Mouse (Mus musculus) bone marrow, adult 2 months (tissue): ENCODE results near the gene Gm5105.

ENCODE experiments used
- CTCF ChIP-seq: fragments of 200-500 bp; IDR thresholded peaks from 2 replicates; pipeline ENCODE4 v1.5.1; 2011; ENCODE audit warnings: low read length, control low read depth; ENCODE audit not compliant: control insufficient read depth, insufficient read depth
- POLR2A ChIP-seq: fragments of 200-500 bp; IDR thresholded peaks from 2 replicates; pipeline ENCODE4 v1.6.1; 2011; ENCODE audit warnings: low read depth, mild to moderate bottlenecking, control low read depth, low read length, borderline replicate concordance; ENCODE audit not compliant: control insufficient read depth

GRCm38 (mm10) chr3:138105056-138105455 lies 37.9 kb upstream of the Gm5105 start:
- no peak for TF ChIP-seq CTCF
- TF ChIP-seq POLR2A = no peak
